Mouse (Mus musculus): ENCODE measurements around the gene Gzmm.

- TF ChIP-seq POLR2A (IDR thresholded peaks at IDR 0.05; ENCODE audit: insufficient read length, low read depth) (peak; percentile 9), E2F4 (IDR thresholded peaks at IDR 0.05; ENCODE audit: insufficient read depth) (no peak), MAX (IDR thresholded peaks at IDR 0.05; ENCODE audit: low read depth) (no peak)
Observed at GRCm38 (mm10) chr10:79705951-79706350, 17.1 kb downstream of the Gzmm start.

Measured in myocyte (in vitro differentiated cells).